Mouse (Mus musculus): Measurements from ENCODE around the gene Shroom3. TPM values are rescaled to one million over a fixed set of nuclear protein-coding genes. Genes with fewer than 3 reads are reported as not detected.

Gene Shroom3
- polyA plus RNA-seq, 1 experiment, result 0.57 TPM

GRCm38 (mm10) chr5:92872991-92873390 is 189.8 kb downstream of the Shroom3 start:
- Histone ChIP-seq H3ac (ENCODE audit: control insufficient read depth, insufficient read length, low read depth) (no peak overlapping the region), H3K79me3 (ENCODE audit: low read depth) (no peaks in the 10 kb centered on the region), H3K36me3 (ENCODE audit: control insufficient read depth, insufficient read depth) (no peaks in the 10 kb centered on the region), H3K79me2 (ENCODE audit: control insufficient read depth, insufficient read depth) (no peaks in the 10 kb centered on the region), H3K27me3 (ENCODE audit: control insufficient read depth, insufficient read depth, insufficient read length) (no peaks in the 10 kb centered on the region), H3K4me3 (ENCODE audit: insufficient read depth, poor library complexity, severe bottlenecking) (no peak overlapping the region)
- TF ChIP-seq MAX (IDR thresholded peaks at IDR 0.05), result no peak
- TF ChIP-seq MYOD1 (IDR thresholded peaks at IDR 0.05; ENCODE audit: control insufficient read depth, insufficient read length, low read depth), result no peak
- no peak for TF ChIP-seq MYOG (IDR thresholded peaks at IDR 0.05; ENCODE audit: control insufficient read depth, extremely low read depth, insufficient read length)
- no peak for TF ChIP-seq CTCF (IDR thresholded peaks at IDR 0.05; ENCODE audit: control insufficient read depth, insufficient read depth, insufficient read length)
- no peak for TF ChIP-seq CEBPB (IDR thresholded peaks at IDR 0.05; ENCODE audit: low read depth)
- no peak for TF ChIP-seq FOSL1 (IDR thresholded peaks at IDR 0.05; ENCODE audit: insufficient read depth, low read length, poor library complexity, severe bottlenecking)
- TF ChIP-seq USF1 (IDR thresholded peaks at IDR 0.05; ENCODE audit: low read depth), result no peak

- H3K79me3 ChIP-seq (ENCODE audit: low read depth), result no peaks in the 10 kb centered on the region
- H3K36me3 ChIP-seq (ENCODE audit: control insufficient read depth, insufficient read depth), result no peaks in the 10 kb centered on the region
- no peak overlapping the region for H3K4me3 ChIP-seq (ENCODE audit: insufficient read depth, poor library complexity, severe bottlenecking)
- no peaks in the 10 kb centered on the region for H3K27me3 ChIP-seq (ENCODE audit: control insufficient read depth, insufficient read depth, insufficient read length)
- no peak overlapping the region for H3ac ChIP-seq (ENCODE audit: control insufficient read depth, insufficient read length, low read depth)
- TF ChIP-seq CEBPB (IDR thresholded peaks at IDR 0.05; ENCODE audit: low read depth) (no peak), USF1 (IDR thresholded peaks at IDR 0.05; ENCODE audit: low read depth) (no peak), MYOG (IDR thresholded peaks at IDR 0.05; ENCODE audit: control insufficient read depth, extremely low read depth, insufficient read length) (no peak), MYOD1 (IDR thresholded peaks at IDR 0.05; ENCODE audit: control insufficient read depth, insufficient read length, low read depth) (no peak), CTCF (IDR thresholded peaks at IDR 0.05; ENCODE audit: control insufficient read depth, insufficient read depth, insufficient read length) (no peak), FOSL1 (IDR thresholded peaks at IDR 0.05; ENCODE audit: insufficient read depth, low read length, poor library complexity, severe bottlenecking) (no peak), MAX (IDR thresholded peaks at IDR 0.05) (no peak)
- H3K79me2 ChIP-seq (ENCODE audit: control insufficient read depth, insufficient read depth), result no peaks in the 10 kb centered on the region
Measured at GRCm38 (mm10) chr5:92873518-92873917, 190.3 kb downstream of the Shroom3 start.

GRCm38 (mm10) chr5:92875836-92876235 is 192.6 kb downstream of the Shroom3 start:
- Histone ChIP-seq H3K36me3 (ENCODE audit: control insufficient read depth, insufficient read depth) (no peaks in the 10 kb centered on the region), H3K4me3 (ENCODE audit: insufficient read depth, poor library complexity, severe bottlenecking) (no peak overlapping the region)

GRCm38 (mm10) chr5:92877104-92877503 is 193.9 kb downstream of the Shroom3 start:
- Histone ChIP-seq H3ac (ENCODE audit: control insufficient read depth, insufficient read length, low read depth) (no peak overlapping the region), H3K36me3 (ENCODE audit: control insufficient read depth, insufficient read depth) (no peaks in the 10 kb centered on the region), H3K27me3 (ENCODE audit: control insufficient read depth, insufficient read depth, insufficient read length) (no peaks in the 10 kb centered on the region), H3K4me3 (ENCODE audit: insufficient read depth, poor library complexity, severe bottlenecking) (no peak overlapping the region), H3K79me2 (ENCODE audit: control insufficient read depth, insufficient read depth) (no peaks in the 10 kb centered on the region), H3K79me3 (ENCODE audit: low read depth) (no peaks in the 10 kb centered on the region)
- TF ChIP-seq FOSL1 (IDR thresholded peaks at IDR 0.05; ENCODE audit: insufficient read depth, low read length, poor library complexity, severe bottlenecking) (no peak), MYOD1 (IDR thresholded peaks at IDR 0.05; ENCODE audit: control insufficient read depth, insufficient read length, low read depth) (no peak), MYOG (IDR thresholded peaks at IDR 0.05; ENCODE audit: control insufficient read depth, extremely low read depth, insufficient read length) (no peak), CTCF (IDR thresholded peaks at IDR 0.05; ENCODE audit: control insufficient read depth, insufficient read depth, insufficient read length) (no peak), CEBPB (IDR thresholded peaks at IDR 0.05; ENCODE audit: low read depth) (no peak), MAX (IDR thresholded peaks at IDR 0.05) (no peak), USF1 (IDR thresholded peaks at IDR 0.05; ENCODE audit: low read depth) (no peak)

More at GRCm38 (mm10) chr5:92875836-92876235, 192.6 kb downstream of the Shroom3 start:
- no peak for TF ChIP-seq USF1 (IDR thresholded peaks at IDR 0.05; ENCODE audit: low read depth)
- no peak for TF ChIP-seq MAX (IDR thresholded peaks at IDR 0.05)
- no peak for TF ChIP-seq MYOD1 (IDR thresholded peaks at IDR 0.05; ENCODE audit: control insufficient read depth, insufficient read length, low read depth)
- TF ChIP-seq FOSL1 (IDR thresholded peaks at IDR 0.05; ENCODE audit: insufficient read depth, low read length, poor library complexity, severe bottlenecking), result no peak
- no peak for TF ChIP-seq MYOG (IDR thresholded peaks at IDR 0.05; ENCODE audit: control insufficient read depth, extremely low read depth, insufficient read length)
- TF ChIP-seq CTCF (IDR thresholded peaks at IDR 0.05; ENCODE audit: control insufficient read depth, insufficient read depth, insufficient read length), result no peak
- no peak for TF ChIP-seq CEBPB (IDR thresholded peaks at IDR 0.05; ENCODE audit: low read depth)
- no peaks in the 10 kb centered on the region for H3K27me3 ChIP-seq (ENCODE audit: control insufficient read depth, insufficient read depth, insufficient read length)
- H3K79me2 ChIP-seq (ENCODE audit: control insufficient read depth, insufficient read depth), result no peaks in the 10 kb centered on the region
- H3K79me3 ChIP-seq (ENCODE audit: low read depth), result no peaks in the 10 kb centered on the region
- no peak overlapping the region for H3ac ChIP-seq (ENCODE audit: control insufficient read depth, insufficient read length, low read depth)

GRCm38 (mm10) chr5:92880393-92880792 is 197.2 kb downstream of the Shroom3 start:
- no peak overlapping the region for H3K4me3 ChIP-seq (ENCODE audit: insufficient read depth, poor library complexity, severe bottlenecking)
- no peaks in the 10 kb centered on the region for H3K79me3 ChIP-seq (ENCODE audit: low read depth)
- no peaks in the 10 kb centered on the region for H3K79me2 ChIP-seq (ENCODE audit: control insufficient read depth, insufficient read depth)
- H3K36me3 ChIP-seq (ENCODE audit: control insufficient read depth, insufficient read depth), result no peaks in the 10 kb centered on the region
- TF ChIP-seq CTCF (IDR thresholded peaks at IDR 0.05; ENCODE audit: control insufficient read depth, insufficient read depth, insufficient read length) (no peak), FOSL1 (IDR thresholded peaks at IDR 0.05; ENCODE audit: insufficient read depth, low read length, poor library complexity, severe bottlenecking) (no peak), USF1 (IDR thresholded peaks at IDR 0.05; ENCODE audit: low read depth) (no peak), CEBPB (IDR thresholded peaks at IDR 0.05; ENCODE audit: low read depth) (no peak), MYOD1 (IDR thresholded peaks at IDR 0.05; ENCODE audit: control insufficient read depth, insufficient read length, low read depth) (no peak), MAX (IDR thresholded peaks at IDR 0.05) (no peak), MYOG (IDR thresholded peaks at IDR 0.05; ENCODE audit: control insufficient read depth, extremely low read depth, insufficient read length) (no peak)
- no peak overlapping the region for H3ac ChIP-seq (ENCODE audit: control insufficient read depth, insufficient read length, low read depth)
- H3K27me3 ChIP-seq (ENCODE audit: control insufficient read depth, insufficient read depth, insufficient read length), result no peaks in the 10 kb centered on the region

GRCm38 (mm10) chr5:92880893-92881292 is 197.7 kb downstream of the Shroom3 start:
- Histone ChIP-seq H3K79me2 (ENCODE audit: control insufficient read depth, insufficient read depth) (no peaks in the 10 kb centered on the region), H3K27me3 (ENCODE audit: control insufficient read depth, insufficient read depth, insufficient read length) (no peaks in the 10 kb centered on the region), H3ac (ENCODE audit: control insufficient read depth, insufficient read length, low read depth) (no peak overlapping the region), H3K79me3 (ENCODE audit: low read depth) (no peaks in the 10 kb centered on the region), H3K4me3 (ENCODE audit: insufficient read depth, poor library complexity, severe bottlenecking) (no peak overlapping the region), H3K36me3 (ENCODE audit: control insufficient read depth, insufficient read depth) (no peaks in the 10 kb centered on the region)
- TF ChIP-seq CEBPB (IDR thresholded peaks at IDR 0.05; ENCODE audit: low read depth), result no peak
- TF ChIP-seq MYOD1 (IDR thresholded peaks at IDR 0.05; ENCODE audit: control insufficient read depth, insufficient read length, low read depth), result no peak
- no peak for TF ChIP-seq MYOG (IDR thresholded peaks at IDR 0.05; ENCODE audit: control insufficient read depth, extremely low read depth, insufficient read length)
- TF ChIP-seq USF1 (IDR thresholded peaks at IDR 0.05; ENCODE audit: low read depth), result no peak
- no peak for TF ChIP-seq CTCF (IDR thresholded peaks at IDR 0.05; ENCODE audit: control insufficient read depth, insufficient read depth, insufficient read length)
- no peak for TF ChIP-seq MAX (IDR thresholded peaks at IDR 0.05)
- no peak for TF ChIP-seq FOSL1 (IDR thresholded peaks at IDR 0.05; ENCODE audit: insufficient read depth, low read length, poor library complexity, severe bottlenecking)
